Mouse (Mus musculus) cerebellum, postnatal 4 days (tissue): Measurements from ENCODE around the gene Zcchc24.

ENCODE experiments used
- DNase-seq, 2 experiments: peaks; one replicate each; pipeline ENCODE4 v3.0.0; 2022; ENCODE audit warnings: low spot score in 2 of 2, mixed read lengths in 1 of 2

The Zcchc24 gene

DNA sequence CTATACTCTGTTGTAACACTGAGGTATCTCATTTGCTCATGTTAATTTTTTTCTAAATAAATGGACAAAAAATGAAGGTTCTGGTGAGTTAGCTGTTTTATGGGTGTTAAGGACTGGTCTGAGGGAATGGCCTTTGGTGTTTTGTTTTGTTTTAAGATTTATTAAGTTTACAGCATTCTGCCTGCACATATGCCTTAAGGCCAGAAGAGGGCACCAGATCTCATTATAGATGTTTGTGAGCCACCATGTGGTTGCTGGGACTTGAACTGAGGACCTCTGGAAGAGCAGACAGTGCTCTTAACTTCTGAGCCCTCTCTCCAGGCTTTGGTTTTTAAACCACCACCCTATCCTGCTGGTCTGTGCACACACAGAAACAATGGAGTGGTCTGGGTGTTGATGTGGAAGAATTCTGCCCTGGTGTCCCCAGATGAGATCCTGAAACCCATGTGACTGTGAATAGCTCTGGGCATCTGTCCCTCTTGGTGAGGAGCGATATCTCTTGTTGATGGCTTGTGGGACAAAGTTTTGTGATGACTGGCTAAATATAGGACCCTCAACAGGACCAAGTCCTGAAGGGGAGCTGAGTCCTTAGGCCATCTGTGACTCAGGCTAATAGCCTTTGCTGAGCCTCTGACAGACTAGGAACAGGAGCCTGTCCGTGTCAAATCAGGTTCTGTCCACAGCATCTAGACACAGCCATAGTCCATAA is 102.0 kb downstream of the Zcchc24 start:
- DNase-seq = no peak

DNA sequence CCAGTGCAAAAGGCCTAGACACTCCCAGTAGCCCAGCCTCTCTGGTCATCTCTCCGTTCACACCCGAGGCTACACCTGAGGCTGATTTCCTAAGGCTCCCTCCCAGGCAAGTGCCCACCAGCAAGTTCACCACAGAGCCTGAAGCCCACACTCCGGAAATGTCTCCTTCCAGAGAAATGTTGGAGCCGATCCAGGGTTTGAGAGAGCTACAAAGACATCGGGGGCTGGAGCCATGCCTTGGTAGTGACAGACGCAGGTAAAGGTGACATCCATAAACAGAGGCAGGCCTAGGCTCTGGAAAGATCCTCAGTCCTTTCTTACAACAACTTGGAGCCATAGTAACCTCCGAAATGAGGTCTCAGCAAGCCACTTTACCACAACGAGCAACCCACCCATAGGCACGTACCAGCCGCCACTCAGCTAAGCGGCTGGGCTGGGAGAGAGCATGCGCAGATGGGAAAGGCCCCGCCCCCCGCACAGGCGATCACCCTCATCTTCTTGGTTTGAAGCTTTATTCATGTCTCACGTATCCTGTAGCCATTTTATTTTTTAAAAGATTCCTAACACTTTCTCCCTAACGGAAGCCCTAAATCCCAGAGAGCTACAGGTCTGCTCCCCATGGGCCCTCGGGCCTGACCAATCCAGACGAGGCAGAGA is 103.4 kb downstream of the Zcchc24 start:
- no peak for DNase-seq

DNA sequence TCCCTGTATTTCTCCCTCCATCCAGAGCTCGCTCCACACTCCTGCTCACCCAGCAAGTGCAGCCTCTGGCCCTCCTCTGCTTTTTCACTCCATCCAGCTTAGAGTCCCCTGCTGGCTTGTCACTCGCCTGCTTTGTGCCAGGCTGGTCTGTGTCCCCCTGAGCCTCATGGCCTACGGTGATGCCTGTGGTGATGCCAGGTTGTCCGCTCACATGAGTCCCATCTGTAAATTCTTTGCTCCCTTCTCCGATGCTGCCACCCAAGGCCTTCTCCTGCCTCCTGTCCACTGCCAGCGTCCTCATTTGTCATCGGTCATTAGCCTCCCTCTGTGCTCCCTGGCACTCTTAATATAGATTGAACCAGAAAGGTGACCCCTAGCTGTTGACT is 104.5 kb downstream of the Zcchc24 start:
- DNase-seq = no peak

DNA sequence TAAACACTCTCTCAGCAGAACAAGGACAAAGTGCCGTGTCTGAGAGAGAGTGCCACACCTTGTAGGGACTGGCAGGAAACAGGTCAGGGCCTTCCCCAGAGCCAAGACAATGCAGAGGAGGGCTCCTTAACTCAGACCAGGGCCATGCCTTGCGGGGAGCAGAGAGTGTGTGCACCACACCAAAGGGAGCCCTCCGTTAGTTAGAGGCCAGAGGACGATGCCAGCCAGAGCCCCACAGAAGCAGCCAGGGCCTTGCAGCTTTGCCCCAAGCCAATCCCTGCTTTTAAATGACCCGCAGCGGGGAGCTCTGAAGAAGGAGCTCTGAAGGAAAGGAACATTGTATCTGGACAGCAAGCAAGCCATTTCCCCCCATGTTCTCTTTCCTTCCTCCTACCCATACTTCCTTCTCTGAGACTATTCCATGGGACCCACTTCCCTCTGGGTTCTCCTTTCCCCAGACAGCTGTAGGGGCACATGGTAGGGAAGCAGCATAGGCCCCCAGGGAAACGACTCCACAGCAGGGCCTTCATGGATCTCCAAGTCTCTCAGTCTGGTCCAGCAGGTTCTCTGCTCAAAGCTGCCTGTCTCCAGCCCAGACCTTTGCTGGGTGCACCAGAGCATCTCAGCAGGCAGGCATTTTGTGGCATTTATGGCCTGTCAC is 105.1 kb downstream of the Zcchc24 start:
- DNase-seq = no peak
